Mouse (Mus musculus) adrenal gland, postnatal 36 days (tissue): ENCODE measurements around the gene Gpr132. TPM values are rescaled to one million over a fixed set of nuclear protein-coding genes. Genes with fewer than 3 reads are reported as not detected.
"Not testable (repeated sequence)": the region's sequence is repeated elsewhere in the genome, so short reads cannot be mapped to it uniquely, and the experiment has no call there.

Experiments used
- DNase-seq, 2 experiments: peaks; one replicate each; pipeline ENCODE4 v3.0.0; 2021; ENCODE audit warnings: mixed read lengths in 1 of 2
- total RNA-seq, 2 experiments: library from RNA; stranded (reverse); gene quantifications; 2 replicates each; pipeline ENCODE4 v1.2.3; 2021

Gene Gpr132
- total RNA-seq, 2 experiments from 2014 or later: 0.33 to 0.40 TPM

- DNase-seq: no peak
Measured at GRCm38 (mm10) chr12:112853050-112853729, 14.8 kb downstream of the Gpr132 start.

GRCm38 (mm10) chr12:112851116-112851515, 16.9 kb downstream of the Gpr132 start:
- peak; percentile 77 for DNase-seq

- DNase-seq: no peak
Measured at GRCm38 (mm10) chr12:112850344-112850743, 17.7 kb downstream of the Gpr132 start.

GRCm38 (mm10) chr12:112849235-112850022, 18.6 kb downstream of the Gpr132 start:
- peak in 1 of 2 experiments; percentile 23 for DNase-seq

- DNase-seq: no peak
Measured at GRCm38 (mm10) chr12:112847880-112848279, 20.1 kb downstream of the Gpr132 start.

- DNase-seq: peak; percentile 93 to 95
Measured at GRCm38 (mm10) chr12:112843803-112844202, 24.2 kb downstream of the Gpr132 start.

GRCm38 (mm10) chr12:112842128-112842527, 25.9 kb downstream of the Gpr132 start:
- peak; percentile 19 to 31 for DNase-seq

- not testable (repeated sequence) for DNase-seq
Measured at GRCm38 (mm10) chr12:112841338-112841892, 26.6 kb downstream of the Gpr132 start.

GRCm38 (mm10) chr12:112840209-112841086, 27.6 kb downstream of the Gpr132 start:
- DNase-seq: no peak

GRCm38 (mm10) chr12:112835046-112835445, 33.0 kb downstream of the Gpr132 start:
- DNase-seq: no peak

GRCm38 (mm10) chr12:112833527-112833926, 34.5 kb downstream of the Gpr132 start:
- no peak for DNase-seq

GRCm38 (mm10) chr12:112832411-112832810, 35.6 kb downstream of the Gpr132 start:
- DNase-seq: no peak

- no peak for DNase-seq
Measured at GRCm38 (mm10) chr12:112830570-112830969, 37.5 kb downstream of the Gpr132 start.

- no peak for DNase-seq
Measured at GRCm38 (mm10) chr12:112830141-112830540, 37.9 kb downstream of the Gpr132 start.

- DNase-seq: peak; percentile 99 to 100
Measured at GRCm38 (mm10) chr12:112829244-112829864, 38.7 kb downstream of the Gpr132 start, which contains the start of gene Cdca4. Gene Cdca4, minus strand, starts transcription at chr12:112829423.

GRCm38 (mm10) chr12:112828501-112829243, 39.4 kb downstream of the Gpr132 start:
- DNase-seq: peak; percentile 77 to 85

GRCm38 (mm10) chr12:112825901-112826300, 42.1 kb downstream of the Gpr132 start:
- DNase-seq: no peak

- no peak for DNase-seq
Measured at GRCm38 (mm10) chr12:112823221-112823620, 44.8 kb downstream of the Gpr132 start.

GRCm38 (mm10) chr12:112822676-112823075, 45.4 kb downstream of the Gpr132 start:
- DNase-seq: no peak

- no peak for DNase-seq
Measured at GRCm38 (mm10) chr12:112821974-112822373, 46.1 kb downstream of the Gpr132 start.

GRCm38 (mm10) chr12:112821216-112821615, 46.8 kb downstream of the Gpr132 start:
- DNase-seq: peak; percentile 48 to 65
